Mouse (Mus musculus) heart, adult 2 months (tissue): ENCODE data around the gene Galnt15.

Experiments used
- CTCF ChIP-seq: fragments of 200-600 bp; IDR thresholded peaks from 2 replicates; pipeline ENCODE4 v1.8.1; 2022; ENCODE audit warnings: antibody characterized with exemption, mild to moderate bottlenecking, moderate library complexity
- EP300 ChIP-seq: fragments of 200-500 bp; IDR thresholded peaks from 2 replicates; pipeline ENCODE4 v1.6.1; 2011; ENCODE audit warnings: low read depth, low read length, control low read depth; ENCODE audit not compliant: insufficient read depth

DNA sequence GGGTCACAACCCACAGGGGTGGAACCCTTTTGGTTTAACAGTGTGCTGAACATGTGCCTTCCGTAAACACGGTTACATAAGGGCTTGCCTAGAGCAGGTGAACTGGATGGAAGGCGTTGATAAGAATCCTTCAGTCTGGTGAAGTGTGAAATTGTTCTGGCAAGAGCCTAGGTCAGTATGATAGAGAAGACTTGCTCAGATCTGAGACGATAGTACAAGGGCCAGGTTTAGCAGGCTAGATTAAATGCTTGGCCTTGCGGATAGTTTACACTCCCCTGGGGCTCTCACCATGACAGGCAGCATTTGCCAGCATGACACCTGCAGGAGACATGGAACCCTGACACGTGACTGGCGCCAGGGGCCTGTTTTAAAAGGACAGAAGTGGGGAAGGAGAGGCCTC is 76.9 kb downstream of the Galnt15 start:
- TF ChIP-seq EP300 (no peak), CTCF (no peak)
